Mouse (Mus musculus) layer of hippocampus, adult 8-10 months (tissue): ENCODE results near the gene Retreg1. TPM values are rescaled to one million over a fixed set of nuclear protein-coding genes. Genes with fewer than 3 reads are reported as not detected.

Source experiments
- DNase-seq, 2 experiments: peaks; one replicate each; pipeline ENCODE4 v3.0.0; 2022; ENCODE audit warnings: low spot score in 2 of 2
- total RNA-seq, 4 experiments: library from RNA; stranded (reverse); gene quantifications; 2 replicates each; pipeline ENCODE4 v1.2.4; 2022

Retreg1 gene
- total RNA-seq, 4 experiments from 2014 or later = 33.9 to 36.7 (median 35.5) TPM

DNA sequence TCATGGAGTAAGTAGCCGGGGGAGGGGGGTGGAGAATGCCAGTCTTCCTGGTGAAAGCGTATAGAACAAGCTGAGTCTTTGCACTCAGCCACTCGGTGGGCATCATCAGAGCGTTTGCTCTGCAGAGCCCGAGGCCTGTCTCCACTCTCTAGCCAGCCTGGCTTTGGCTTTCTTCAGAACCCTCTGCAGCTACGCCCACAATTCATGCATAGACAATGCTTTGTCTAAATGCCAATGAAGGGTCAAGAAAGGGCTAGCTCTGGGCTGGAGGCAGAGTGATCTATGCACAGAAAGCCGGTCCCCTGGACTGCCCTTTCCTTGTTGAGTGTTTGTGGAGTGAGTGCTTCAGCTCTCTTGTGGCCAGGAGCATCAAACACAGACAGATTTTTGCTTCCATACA lies 34.8 kb downstream of the Retreg1 start:
- DNase-seq = no peak

DNA sequence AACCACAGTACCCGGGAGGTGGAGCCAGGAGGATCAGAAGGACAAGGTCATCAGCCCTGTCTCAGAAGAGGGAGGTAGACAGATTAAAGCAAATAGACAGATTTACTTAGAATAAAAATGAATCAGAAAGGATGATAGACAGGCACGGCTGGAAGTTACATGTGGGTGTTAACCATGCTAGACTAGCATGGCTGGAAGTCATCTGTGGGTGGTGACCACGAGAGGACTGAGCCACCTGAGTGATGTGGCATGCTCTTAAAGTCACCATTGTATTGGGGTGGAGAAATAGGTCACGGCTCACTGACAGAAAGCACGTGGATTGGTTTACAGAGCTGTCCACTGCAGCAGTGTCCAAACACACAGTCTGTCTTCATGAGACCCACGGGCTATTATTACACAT lies 36.2 kb downstream of the Retreg1 start:
- DNase-seq = no peak

DNA sequence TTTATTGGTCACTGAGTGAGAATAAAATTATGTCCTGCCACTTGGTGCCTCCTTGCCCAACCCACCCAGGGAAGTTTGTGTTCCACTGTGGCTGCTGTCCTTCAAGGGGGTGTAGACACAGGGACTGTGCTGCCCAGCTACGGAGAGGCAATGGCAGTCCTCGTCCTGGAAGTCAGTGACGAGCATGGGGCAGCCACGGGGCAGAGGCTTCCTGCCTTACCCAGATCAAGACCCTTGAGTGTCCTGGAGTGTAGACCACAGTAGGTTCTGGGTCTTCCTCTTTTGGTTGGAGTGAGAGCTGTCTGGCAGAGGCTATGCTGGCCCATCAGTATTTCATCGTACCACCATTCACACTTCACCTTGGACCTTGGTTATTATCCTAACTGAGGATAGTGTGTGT lies 37.2 kb downstream of the Retreg1 start:
- no peak for DNase-seq

DNA sequence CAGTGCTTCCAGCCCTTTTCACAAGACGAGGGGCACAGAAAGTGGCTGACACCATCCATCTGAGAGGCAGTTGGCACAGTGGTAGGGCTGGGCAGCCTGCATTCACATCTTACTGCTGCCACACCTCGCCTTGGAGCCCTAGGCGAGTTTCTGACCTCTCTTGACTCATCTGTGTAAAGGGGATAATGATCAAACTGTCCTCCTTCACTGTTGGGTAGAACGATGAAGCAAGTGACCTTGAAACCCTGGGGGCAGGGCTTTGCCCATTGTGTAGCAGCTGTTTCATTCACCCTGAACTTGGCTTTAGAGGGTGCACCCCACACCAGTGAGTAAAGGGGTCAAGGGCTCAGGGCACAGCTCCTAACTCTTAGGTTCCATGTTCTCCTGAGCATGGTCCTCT lies 39.0 kb downstream of the Retreg1 start:
- DNase-seq = no peak

DNA sequence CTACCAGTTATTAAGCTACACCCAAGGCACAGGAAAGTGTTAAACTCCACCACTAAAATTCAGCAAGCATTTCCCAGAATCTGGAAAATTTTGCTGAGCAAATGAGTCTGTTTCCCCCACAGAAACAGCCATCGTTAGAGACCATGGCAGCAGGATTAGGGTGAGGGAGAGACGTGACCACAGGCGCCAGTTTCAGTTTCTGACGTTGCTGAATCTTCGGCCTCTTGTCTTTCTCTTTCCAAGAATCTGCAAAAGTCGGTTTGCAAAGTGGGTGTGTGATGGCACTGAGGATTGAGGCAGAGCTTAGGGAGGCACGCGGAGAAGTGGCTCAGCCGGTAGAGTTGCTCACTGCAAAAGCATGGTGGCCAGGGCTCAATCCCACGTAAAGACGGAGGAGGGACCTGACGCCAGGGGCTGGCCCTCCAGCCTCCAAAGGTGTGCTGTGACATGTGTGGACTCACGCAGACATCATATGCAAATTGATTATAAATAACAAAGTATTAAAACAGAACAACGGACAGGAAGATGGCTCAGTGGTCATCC lies 41.5 kb downstream of the Retreg1 start:
- no peak for DNase-seq

DNA sequence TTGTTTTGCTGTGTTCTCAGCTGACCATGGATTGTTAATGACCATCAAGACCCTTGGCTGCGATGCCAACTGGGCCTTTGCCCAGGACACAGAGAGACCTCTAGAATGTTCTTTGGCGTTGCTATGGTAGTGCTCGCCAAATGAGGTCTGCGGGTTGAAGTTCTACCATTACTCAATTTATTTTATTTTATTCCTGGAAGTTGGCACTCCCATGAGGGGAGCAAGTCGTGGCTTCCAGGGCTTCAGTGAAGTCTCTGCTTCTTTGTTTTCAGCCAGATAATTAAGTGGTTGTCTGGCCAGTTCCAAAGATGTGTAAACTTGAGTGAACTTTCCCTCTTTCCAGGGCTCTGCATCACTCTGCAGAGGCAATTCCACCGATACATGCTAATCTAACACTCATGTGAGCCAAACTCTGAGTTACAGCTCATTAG lies 43.6 kb downstream of the Retreg1 start:
- peak; percentile 66 to 76 for DNase-seq

DNA sequence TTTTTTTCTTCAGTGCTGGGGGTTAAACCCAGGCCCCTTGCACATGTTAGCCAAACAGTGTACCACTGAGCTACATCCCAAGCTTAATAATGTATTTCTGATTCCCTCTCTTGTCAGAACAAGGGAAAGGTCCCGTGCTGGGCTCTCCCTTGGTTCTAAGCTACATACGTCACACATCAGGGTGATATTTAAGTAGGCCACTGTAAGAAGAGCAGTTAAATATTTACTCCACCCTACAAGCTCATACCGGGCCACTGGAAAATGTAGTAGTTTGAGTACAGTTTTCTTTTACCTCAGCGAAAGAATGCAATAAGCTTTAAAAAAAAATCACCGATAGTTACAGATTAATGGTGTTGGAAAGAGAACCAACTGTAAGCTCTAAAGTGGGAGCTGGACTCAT lies 46.9 kb downstream of the Retreg1 start:
- DNase-seq = no peak

DNA sequence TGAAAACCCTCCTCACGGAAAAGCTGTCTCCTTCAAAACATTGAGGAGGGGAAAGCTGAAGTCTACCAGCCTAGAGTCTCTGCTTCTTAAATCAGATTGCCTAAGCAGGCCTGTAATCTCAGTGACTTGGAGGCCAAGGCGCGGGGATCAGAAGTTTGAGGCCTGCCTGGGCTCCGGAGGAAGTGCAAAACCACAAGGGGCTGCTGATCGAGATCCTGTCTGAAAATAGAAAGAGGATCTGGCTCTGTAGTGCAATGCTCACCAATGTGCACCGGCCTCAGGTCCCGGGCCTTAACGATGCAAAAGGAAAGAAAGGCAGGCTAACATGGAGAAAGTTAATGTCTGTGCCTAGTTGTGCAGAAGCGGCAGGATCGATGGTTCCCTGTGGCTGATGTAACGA lies 48.6 kb downstream of the Retreg1 start:
- DNase-seq = no peak

DNA sequence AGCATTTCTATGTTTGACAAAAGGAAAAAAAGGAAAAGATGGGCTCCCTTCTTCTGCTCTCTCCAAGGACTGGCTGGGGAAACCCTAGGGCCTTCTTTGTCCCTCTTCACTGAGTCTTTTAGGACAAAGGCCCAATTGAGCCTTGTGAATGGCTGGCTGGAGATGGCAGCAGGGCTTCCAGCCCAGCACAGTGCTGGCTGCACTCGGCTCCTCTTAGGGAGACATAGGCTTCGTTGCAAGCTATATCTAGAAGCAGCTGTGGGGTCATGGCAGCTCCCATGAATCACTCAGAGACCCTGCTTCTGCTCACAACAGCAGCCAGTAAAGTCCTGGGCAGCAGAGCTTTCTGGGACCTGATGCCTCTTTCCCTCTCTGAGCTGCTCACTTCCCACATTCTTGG lies 50.3 kb downstream of the Retreg1 start:
- peak in 1 of 2 experiments; percentile 31 for DNase-seq

DNA sequence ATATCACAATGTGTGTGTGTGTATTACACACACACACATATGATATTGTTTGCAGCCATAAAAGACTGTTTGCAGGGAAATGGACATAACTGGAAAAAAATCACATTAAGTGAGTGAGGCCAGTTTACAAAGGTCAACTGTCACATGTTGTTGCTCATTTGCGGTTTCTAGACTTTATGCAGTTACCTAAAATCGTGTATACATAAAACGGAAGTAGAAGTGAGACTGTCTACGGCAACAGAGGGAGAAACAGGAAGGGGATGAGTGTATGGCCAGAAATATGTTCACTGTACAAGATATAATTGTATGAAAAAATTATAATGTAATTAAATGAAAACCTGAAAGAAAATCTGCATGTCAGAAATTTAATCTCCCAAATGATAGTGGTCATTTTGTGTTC lies 53.8 kb downstream of the Retreg1 start:
- DNase-seq = no peak

DNA sequence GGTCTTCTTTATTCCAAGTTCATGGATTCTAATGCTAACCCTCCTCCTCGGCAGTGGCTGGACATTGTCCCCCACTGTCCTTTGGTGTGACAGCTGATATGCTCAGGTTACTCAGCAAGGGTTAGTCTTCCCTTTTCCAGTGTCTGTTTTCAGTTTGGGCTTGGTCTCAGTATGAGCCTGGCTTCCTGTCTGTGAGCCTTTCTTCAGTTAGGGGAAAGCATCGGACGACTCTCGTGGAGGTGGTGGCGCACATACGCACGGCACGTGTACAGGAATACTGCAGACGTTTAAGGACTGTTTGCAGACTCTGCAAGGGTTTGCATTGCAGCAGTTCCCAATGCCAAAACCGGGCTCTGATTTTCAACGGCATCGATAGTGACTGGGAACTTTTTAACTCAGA lies 54.6 kb downstream of the Retreg1 start:
- DNase-seq = no peak

DNA sequence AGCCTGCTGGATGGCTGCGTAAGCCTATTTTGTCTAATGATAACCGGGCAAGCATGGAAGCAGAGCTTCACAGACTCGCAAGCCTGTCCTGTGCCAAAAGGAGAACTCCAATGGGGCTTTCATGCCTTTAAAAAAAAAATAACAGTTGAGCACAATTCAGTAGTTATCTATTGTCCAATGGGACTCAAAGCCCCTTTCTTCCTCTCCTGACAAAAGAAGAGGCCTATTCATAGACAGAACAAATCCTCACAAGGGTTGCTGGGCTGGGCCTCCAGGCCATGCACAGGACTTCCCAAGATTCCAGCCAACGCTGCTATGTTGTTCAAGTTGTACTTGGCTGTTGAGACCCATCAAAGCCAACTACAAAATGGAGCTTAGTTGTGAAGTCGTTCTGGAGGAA lies 56.0 kb downstream of the Retreg1 start:
- peak; percentile 43 to 54 for DNase-seq

DNA sequence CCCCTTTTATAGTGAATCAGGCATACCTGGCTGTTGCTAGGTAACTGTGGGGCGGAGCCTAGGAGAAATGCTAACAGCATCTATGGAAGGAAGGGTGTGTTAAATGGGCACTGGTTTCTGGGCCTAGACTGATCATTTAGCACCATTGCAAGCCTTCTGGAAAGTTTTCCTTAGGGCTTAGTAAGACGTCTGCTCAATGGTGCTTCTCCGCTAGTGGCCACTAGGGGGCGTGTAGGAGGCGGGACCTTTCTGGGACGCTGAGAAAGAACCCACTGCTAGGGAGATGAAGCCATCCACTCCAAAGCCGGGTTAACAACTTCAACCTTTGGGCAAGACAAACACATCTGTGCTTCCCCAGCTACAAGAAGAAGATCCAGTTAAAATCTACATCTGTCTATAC lies 57.6 kb downstream of the Retreg1 start:
- peak; percentile 60 to 72 for DNase-seq

DNA sequence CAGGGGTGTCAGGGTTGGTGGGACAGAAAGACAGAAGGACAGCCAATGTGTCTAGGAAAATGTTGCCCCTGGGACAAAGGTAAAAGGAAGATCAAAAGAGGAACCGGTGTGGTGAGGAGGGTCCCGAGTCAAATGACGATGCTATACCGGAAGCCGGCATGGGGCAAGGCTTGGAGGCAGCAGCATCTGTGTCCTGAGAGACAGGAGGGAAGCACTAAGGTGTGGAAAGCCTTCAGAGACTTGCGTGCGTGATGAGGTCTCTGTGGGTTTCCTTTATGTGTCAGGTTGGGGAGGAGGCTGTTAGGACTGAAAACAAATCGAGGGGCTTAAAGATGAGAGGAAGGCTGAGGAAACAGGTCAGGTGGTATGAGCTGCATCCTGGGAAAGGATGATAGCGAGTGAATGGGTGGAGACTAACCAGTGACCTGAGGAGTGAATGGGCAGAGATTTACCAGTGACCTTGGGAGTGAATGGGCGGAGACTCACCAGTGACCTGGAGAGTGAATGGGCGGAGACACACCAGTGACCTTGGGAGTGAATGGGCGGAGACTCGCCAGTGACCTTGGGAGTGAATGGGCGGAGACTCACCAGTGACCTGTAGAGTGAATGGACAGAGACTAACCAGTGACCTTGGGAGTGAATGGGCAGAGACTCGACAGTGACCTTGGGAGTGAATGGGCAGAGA lies 60.1 kb downstream of the Retreg1 start:
- DNase-seq = no peak

DNA sequence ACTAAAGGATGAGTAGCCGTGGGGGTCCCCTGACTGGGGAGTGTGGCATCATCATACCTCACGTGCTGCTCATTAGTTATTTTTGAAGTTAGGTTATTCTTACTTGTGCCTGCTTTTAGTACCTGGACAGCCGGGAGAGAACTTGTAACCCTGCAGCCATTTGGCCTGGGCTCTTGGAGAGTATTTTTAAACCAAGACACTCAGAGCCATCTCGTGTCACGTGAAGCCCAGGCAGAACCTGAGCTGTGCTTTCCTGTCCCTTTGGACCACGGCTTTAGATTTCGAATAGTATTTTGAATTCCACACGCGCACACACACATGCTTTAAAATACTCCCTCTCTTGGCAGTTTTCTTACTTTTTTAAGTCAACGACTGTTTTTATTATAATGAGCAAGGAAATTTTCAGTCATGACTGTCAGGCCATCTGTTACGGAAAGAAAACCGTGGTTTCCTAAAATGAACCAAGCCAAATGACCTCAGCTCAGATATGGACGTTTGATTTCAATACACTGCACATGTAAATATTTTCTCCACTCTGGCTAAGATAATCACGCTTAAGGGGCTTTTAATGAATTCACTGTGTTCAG lies 61.5 kb downstream of the Retreg1 start:
- no peak for DNase-seq

DNA sequence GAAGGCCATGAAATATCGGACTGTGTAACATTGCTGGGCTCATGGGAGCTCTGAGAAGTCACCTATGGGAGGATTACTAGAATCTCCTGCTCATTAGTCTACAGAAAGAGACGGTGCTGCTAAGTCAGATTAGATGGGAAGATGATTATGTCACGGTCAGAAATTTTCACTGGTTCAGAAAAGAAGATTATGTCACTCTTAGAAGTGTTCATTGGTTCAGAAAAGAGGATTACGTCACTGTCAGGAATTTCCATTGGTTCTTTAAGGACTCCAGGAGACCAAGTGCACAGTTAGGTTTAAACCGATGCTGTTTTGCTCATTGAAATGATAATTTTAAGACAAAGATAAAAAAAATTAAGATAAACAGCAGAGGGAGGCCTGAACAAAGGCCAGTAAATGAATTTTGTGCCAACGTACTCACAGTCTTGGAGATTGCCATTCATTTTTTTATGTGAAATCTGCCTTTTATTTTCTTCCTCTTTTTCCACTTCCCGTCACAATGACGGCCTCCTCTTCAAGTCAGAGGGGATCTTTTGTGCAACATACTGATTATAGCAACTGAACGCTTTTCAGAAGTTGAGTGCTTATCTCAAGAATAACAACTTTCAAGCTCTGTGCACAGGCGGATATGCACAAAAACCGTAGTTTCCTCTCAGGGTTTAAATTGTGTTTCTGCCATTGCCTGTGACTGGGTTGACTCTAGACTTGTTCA lies 67.0 kb downstream of the Retreg1 start:
- DNase-seq = no peak

DNA sequence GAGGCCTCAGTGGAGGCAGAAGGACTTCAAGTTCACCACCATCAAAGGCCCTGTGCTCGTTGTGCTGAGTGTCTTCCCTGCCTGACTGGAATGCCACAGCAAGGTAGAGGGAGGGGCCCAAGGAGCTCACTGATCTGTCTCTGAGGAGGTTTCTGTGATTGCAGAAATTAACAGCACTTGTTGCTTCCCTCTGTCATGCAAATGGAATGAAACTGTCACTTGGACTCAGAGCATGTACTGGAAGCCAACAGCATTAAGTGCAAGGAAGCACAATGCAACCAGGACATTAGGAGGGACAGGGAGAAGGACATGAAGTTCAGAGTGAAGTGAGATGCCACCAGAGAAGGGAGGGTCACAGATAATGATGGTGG lies 67.5 kb downstream of the Retreg1 start:
- no peak for DNase-seq

DNA sequence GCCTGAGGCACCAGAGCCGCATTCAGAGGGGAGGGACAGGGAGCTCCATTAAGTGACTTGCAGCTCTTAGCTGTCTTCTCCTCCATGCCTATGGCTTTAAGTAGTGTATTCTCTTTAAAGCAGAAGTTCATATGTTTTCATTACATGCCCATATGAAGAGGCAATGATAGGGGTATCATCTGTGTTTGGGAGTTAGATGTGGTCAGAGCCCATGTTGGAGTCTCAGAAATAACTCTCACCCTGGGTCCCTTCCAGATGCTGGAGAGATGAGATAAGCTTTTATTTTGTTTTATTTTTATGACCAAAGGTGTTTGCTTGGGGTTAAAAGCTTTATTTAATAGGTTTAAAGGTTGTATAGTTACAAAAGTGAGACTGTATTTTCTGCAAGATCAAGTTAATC lies 67.9 kb downstream of the Retreg1 start:
- no peak for DNase-seq

DNA sequence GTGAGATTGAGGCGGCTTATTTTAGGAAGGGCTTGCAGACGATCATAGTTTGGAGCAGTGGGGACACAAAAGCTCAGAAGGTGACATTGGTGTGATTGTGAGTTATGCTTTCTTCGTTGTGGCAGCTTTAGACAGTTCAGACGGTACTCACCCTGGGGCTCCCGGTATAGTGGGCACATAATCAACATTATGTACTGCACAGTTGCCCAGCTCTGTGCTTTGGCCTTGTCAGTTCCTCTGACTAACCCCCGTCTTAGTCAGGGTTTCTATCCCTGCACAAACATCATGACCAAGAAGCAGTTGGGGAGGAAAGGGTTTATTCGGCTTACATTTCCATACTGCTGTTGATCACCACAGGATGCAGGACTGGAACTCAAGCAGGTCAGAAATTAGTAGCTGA lies 69.9 kb downstream of the Retreg1 start:
- DNase-seq = no peak

DNA sequence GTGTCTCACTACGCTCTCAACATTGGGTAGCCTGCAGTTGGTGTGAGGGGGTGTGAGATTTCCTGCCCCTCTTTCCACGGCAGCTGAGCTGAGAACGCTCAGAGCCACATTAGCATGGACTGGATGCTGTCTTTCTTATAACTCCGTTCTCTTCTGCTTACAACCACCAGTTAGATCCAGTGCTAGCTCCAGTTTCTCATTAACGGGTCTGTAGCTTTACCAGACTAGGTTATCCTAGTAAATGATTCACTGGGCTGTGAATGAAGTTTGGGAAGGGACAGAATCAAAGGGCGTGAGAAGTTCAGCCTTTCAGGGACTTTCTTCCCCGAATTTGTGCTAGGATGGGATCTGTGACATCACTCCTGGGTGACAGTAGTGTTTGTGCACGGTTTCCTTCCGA lies 70.7 kb downstream of the Retreg1 start:
- DNase-seq = no peak

DNA sequence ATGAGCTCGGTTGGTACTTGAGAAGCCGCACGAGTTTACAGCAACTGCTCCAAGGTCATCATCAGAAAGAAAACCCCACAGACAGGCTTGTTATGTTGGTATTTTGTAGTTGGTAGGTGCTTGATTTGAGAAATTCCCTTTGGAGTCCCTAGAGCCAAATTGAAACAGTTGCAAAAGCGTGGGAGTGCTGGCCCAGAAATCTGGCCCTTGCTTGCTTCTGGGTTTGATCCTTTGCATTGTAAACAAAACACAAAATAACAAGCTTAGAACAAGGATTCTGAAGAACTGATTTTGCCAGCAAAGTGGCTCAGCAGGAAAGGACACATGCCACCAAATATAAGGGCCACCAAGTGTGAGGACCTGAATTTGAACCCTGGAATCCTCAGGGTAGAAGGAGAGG lies 71.2 kb downstream of the Retreg1 start:
- no peak for DNase-seq

DNA sequence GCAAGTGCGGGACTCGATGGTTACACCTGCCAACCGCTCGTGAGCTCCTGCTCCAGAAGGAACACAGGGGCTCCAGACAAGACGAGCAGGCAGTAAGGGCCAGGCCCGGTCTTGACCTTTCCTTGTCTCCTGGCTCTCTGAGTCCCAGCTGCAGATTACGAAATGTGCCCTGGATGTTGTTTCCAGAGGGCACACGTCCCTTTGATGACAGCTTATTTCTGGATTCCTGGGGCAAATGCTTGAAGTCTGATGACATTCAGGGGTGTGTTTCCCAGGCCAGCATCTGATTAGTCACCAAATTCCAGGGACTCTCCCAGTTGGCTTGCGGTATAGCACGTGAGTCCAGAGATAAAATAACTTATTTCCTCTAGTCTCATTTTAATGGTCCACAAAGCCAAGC lies 72.0 kb downstream of the Retreg1 start:
- no peak for DNase-seq
